Mouse (Mus musculus): Measurements from ENCODE around the gene Fam78a.

The Fam78a gene

DNA sequence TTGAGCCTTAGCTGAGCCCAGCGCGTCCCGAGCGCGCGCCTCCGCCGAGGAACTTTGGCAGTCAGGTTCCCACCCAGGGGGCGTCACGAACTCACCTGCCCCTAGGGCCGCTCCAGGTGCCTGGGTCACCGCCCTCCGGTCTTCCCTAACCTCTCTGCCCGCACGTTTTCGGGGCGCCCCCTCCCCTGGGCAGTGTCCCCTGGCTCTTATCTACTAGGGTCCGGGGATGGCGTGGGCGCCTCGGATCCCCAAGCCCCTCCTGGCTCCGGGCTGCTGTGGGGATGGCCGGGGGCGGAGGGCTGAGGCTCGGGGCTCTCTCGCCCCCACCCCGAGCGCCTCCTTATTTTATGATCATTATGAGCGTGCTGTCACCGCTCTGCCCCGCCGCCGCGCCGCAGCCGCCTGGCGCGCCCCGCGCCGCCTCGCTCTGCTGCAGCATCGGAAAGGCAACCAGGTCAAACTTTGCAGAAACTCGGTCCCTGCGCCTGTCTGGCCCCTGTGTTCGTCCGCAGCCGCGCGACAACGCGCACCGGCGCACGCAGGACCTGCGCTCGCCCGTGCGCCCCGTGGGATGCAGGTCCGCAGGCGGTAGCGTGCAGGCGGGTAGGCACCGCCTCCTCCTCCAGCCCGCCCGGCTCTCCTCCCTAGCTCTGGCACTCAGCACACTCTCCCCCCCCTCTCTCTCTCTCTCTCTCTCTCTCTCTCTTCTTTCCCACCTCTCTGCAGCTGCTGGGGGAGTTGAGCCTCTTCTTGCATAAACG, at the start of gene Fam78a:
Fam78a (minus strand) TSS at position 747 of the 761 bp plus-strand sequence.
- DNase-seq (ENCODE audit: low spot score): no peak

DNA sequence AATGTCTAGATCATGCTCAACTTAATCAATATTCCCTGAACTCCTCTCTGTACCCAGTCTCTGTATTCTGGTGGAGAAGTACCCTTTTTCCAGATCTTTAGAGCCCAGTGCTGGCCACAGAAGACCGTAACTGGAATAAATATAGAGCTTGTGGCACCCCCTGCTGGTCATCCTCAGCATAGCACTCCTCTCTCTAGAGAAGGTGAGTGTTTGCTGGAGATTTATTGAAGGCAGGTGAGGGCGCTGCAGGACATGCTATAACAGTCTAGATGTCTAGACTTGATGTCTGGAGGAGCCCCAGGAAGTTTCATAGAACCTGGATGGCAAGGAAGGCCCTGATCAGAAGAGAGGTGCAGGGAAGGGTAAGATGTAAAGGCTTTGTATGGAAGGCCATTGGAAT, 49.4 kb upstream of the Fam78a start:
- DNase-seq (ENCODE audit: low spot score): peak; percentile 51

DNA sequence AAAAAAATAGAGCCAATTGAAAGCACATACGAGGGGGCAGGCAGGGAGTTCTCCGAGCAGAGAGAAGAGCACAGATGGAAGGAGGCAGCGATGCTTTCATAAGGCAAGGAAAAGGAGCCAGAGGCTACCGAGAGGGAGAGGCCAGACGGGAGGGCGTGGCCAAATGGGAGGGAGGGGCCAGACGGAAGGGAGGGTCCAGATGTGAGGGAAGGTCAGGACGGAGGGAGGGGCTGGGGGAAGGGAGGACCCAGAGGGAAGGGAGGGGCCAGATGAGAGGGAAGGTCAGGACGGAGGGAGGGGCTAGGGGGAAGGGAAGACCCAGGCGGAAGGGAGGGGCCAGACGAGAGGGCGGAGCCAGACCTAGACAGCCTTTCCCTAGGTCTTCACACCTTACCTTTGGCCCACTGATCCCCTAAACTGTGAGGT, 47.9 kb upstream of the Fam78a start:
- DNase-seq (ENCODE audit: low spot score): no peak

DNA sequence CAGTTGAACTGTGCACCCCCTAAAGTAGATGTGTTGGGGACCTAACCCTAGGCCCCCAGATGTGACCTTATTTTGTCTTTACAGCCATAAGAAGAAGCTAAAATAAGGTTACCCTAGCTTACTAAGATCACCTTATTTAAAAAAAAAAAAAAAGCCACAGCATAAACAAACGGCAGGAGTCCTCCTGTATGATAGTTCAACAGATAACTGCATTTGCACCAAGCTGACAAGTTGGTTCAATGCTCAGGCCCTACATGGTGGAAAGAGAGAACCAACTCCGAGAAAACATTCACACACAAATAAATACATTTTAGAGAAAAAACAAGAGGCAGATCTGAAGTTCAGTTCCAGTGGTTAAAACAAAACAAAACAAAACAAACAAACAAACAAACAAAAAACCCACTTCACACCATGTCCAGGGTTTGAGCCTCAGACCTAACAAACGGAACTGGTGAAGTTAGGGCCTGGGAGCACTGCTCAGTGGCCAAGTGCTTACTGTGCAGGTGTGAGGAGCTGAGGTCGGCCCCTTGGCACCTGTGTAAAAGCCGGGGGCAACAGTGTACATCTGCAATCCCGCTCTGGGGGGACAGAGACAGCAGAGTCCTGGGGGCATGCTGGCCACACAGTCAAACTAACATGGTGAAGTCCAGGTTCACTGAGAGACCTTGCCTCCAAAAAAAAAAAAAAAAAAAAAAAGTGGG, 47.4 kb upstream of the Fam78a start:
- no peak for DNase-seq (ENCODE audit: low spot score)

DNA sequence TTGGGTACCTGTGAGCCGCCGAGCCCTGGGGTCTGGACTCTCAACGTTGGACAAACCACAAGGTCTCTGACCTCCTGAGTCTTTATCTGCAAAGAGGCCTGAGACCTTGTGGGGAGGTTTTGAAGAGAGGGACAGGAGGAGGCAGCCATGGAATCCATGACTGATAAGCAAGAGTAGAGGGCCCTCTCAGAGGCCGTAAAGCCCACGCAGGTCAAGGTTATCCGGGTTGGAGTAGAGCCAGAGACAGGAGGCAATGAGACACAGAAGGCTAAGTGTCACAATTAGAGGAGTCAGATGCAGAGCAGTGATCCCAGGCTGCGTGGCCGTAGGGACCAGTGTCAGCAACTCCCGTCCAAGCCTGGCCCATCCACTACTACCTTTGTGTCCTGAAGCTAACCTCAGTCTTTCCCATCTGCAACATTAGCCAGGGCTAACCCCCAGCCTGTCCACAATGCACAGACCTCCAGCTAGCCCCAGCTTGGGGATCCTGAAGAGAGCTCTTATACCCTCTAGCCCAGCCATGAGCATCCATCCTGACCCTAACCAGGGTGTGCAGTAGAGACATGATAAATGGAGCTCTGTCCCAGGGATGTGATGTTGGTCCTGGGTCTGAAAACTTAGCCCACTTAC, 46.7 kb upstream of the Fam78a start:
- DNase-seq (ENCODE audit: low spot score): no peak

DNA sequence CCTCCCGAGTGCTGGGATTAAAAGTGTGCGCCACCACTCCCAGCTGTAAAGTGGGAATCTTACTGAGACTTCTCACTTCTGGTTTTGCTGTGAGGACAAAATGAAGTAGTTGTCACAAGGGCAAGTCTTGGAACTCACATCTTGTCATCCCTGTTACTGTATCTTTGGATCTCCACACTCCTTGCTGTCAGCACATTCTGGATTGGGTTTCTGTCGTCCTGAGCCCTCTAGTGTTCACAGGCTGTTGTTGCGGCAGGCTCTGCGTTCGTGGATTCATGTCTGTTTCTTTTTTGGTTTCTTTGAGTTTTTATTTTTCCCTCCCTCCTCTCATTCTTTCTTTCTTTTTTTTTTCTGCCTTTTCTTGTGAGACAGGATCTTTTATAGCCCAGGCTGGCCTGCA, 45.8 kb upstream of the Fam78a start:
- no peak for DNase-seq (ENCODE audit: low spot score)

DNA sequence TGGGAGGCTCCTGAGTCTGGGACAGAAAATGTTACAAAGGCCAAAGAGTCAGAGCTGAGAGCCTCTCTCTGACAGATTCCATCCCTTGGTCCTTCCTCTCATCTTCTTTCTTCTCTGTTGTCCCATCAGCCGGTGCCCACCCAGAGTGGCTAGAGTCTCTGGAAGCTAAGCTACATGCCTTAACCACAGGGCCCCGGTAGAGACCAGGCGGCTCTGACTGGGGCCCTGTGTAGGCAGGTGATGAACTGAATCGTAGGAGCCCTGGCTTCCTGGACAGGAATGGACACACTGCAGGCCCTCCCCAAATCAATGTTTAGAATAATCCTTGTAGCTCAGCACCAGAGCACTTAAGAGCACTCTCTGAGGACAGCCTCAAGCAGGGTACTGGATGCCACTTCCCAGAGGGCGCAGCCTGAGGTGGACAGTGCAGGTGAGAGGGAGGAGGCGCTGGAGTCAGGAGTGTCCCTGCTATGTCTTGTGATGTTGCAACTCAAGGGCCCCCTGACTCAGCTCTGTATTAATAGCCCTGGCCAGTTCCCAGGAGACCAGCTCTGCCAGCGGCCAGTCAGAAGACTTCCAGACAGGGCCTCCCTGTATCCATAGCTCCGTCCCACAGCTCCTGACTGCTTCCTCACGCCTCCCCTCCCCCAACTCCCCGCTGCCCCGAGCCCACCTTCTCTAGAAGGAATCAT, 44.9 kb upstream of the Fam78a start:
- DNase-seq (ENCODE audit: low spot score): no peak

DNA sequence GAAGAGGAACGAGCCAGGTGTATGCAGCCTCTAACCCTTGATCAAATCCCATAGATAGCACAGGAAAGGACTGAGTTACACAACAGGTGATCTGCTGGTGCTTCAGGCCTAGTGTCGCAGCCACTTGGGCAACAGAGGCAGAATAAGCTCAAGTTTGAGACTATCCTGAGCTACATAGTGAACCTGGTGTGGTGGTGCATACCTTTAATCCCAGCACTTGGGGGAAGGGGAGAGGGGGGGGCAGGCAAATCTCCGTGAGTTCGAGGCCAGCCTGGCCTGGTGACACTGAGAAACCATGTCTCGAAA, 43.8 kb upstream of the Fam78a start:
- DNase-seq (ENCODE audit: low spot score): no peak

DNA sequence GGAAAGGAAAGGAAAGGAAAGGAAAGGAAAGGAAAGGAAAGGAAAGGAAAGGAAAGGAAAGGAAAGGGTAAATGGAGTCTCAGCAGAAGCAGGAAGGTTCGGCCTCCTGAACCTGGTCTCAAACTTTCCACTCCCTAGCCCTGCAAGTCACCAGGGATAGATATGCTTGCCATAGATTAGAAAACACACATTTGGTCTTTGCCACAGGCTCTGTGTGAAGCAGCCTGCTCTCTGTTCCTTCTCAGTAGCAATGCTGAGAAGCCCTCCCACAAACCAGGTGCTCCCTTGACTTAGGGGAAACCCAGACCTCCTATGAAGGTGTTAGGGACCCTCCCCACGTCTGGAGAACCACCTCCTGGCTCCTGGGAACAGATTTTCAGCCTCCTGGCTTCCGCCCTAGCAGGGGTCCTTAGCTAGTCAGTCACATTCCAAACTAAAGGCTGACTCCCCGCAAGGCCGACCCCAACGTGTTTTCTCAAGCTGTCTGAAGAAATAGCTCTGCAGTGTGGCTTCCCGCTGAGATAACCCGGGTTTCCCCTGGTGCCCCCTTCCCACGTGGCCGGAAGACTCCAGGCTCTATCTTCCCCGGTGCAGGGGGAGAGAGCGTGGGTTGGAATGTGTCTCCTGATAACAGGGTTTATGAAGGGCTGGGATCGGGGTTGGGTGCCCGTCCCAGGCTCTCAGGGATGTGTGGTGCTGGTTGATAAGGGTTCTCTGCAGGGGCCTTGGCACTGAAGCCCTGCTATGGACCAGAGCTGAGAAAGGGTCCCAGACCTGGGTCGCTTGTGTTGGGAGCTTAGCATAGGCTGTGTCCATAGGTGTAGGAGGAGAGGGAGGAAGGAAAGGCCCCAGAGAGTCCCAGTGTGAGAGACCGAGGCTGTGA, 43.2 kb upstream of the Fam78a start:
- no peak for DNase-seq (ENCODE audit: low spot score)

DNA sequence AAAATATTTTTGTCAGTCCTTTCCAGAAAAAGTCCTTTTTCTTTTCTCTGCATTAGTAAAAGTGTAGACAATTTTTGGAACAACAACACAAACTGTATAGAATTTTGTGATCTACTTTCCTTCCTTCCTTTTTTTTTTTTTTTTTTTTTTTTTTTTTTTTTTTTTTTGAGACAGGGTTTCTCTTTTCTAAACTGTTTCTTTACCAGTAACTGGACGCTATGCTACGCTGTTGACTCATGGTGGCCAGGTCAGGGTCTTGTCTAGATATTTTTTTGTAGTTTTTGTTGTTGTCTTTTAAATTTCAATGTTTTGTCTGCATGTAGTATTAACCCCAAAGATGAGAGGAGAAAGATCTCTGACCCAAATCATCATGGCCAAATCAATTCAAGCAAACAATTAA, 37.1 kb upstream of the Fam78a start:
- no peak for DNase-seq (ENCODE audit: low spot score)

DNA sequence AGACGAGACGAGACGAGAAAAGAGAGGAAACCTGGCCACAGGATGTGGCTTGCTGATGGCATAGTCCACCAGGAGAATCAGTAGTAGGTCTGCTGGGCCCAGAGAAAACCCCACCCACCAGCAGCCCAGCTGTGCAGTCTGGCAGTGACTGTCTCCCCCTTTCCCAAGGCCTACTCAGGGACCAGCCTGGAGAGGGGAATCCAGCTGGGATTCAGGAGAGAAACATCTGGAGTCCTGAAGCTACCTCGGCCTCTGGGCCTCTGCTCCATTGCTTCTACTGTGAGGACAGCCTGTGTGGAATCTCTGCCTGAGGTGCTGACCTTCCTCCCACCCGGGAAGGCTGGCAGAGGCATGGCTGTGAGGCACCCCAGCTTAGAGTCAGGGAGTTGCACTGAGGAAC, 36.5 kb upstream of the Fam78a start:
- DNase-seq (ENCODE audit: low spot score): no peak

DNA sequence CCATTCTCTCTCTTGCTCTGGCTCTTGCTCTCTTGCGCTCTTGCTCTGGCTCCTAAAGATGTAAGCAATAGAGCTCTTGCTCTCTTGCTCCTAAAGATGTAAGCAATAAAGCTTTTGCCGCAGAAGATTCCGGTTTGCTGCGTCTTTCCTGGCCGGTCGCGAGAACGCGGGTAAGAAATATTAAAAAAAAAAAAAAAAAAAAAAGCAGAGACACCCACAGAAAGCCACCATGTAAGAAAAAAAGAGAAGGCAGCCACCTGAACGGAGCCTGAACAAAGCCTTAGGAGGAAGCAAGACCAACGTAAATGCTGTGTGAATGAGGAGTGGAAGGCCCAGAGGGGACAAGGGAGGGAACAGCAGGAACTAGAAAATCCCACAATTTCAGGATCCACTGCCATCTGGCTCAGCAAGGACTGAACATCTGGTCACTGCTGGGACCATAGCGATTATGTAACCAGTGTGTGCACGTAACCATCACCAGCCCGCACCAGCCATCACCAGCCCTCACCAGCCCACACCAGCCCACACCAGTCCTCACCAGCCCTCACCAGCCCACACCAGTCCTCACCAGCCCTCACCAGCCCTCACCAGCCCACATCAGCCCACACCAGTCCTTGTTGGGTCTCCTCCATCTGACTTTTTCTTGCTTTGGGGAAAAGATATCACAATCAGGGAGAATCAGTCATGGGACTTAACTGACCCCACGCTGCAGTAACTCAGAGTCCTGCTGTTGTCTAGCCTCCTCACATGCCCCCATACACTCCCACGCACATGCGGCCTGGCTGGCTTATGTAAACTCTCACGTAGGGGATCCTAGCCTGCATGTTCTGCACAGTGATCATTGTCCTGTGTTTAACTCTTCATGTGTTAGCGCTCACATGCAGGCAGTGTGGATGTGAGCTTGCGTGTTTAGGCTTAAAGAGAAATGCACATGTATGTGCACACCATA, 35.4 kb upstream of the Fam78a start:
- DNase-seq (ENCODE audit: low spot score): no peak

DNA sequence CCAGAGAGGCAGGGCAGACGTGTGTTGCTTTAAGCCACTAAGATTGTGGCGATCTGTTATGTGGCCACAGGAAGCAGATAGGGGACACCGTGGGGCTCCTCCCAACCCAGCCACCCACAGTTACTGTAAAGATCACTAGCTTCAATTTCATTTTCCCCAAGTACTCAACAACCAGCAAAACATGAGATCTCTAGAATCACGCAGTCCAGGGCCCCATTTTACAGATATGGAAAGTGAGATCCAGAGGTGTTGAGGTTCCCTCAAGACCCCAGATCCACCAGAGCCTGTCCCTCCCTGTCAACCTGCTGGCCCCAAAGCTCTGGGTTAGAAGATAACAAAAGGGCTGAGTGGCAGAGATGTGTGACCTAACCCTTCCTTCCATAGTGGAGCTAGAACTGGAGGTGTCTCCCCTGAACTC, 31.2 kb upstream of the Fam78a start:
- no peak for DNase-seq (ENCODE audit: low spot score)

DNA sequence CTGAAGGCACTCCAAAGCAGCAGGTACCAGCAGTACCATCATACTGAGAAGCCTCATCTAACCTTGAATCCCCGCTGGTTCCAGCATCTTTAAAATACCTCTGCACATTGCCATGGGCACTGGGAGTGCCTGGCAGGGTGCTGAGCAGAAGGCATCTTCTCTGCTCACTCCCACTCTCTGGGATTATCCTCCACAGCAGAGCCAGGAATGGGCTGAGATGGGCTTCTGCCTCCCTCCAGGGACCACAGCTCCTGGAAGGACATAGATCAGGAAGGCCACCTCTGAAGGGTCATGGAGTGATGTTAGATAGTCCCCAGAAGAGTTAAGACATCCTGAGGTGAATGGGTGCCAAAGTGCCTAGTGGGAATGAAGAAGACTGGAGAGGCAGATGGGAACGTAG, 27.9 kb upstream of the Fam78a start:
- DNase-seq (ENCODE audit: low spot score): no peak

DNA sequence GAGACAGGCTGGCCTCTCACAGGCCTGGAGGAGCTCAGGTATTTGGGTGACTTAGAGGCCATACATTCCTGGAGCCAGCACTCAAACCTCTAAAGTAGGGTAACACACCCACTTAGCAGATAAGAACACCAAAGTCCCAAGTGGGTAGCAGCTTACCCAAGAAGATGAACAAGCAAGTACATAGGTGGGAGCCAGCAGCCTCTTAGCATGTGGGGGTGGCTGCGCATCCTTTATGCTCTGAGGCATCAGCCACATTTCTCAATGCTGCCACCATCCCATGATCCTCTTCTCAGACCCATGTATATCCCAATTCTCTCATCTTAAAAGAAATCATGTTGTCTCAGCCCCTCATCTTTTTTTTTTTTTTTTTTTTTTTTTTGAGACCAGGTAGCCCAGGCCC, 26.6 kb upstream of the Fam78a start:
- DNase-seq (ENCODE audit: low spot score): no peak

DNA sequence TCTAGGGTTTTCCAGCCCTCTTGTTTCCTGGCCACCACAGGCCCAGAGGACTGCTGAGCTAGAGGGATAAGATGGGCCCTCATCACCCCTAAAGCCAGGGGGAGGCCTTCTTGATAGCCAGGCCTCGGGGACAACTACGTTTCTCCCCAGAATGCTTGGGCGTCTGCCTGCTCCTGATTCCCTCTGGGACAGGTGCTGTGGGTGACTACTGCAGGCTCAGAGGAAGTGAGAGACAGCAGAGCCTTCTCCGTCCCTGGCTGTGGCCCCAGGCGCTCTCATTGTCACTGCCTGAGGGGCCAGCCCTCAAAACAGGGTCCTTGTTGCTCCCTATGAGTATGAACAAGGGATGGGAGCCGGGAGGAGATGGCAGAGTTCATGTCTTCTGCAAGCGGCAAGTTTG, 21.3 kb upstream of the Fam78a start:
- no peak for DNase-seq (ENCODE audit: low spot score)

DNA sequence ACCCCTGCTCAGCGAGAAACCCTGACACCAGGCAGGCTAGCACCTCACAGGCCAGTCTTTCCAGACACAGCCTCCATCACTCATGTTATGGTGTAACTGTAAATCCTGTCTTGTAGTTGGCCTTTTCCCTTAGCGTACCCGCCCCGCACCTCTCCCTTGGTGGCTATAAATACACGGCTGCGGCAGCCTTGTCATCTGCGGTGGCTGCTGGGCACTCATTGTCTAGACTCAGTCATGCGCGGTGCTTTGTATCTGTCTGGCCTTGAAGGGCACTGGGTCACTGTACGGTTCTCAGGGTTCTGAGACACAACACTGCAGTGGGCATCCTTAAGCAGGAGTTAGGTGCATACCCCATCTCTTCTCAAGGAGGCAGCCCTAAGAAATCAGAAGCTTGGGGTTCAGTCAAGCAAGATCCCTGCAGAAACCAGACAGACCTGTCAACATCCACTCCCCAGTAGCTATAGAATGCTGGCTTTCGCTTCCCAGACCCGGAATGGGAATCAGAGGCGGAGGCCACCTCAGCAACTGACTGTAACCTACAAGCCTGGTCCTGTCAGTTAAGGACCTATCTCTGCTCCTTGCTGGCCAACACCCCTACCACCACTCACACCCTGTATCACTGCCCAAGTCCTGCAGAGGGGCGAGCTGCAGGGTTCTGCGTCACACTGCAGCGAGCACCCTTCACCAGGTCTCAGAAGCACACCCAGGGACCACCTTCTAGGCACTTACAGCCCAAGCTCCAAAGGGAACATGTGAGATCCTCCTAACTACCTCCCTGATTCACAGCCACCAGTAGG, 20.7 kb upstream of the Fam78a start:
- DNase-seq (ENCODE audit: low spot score): no peak

DNA sequence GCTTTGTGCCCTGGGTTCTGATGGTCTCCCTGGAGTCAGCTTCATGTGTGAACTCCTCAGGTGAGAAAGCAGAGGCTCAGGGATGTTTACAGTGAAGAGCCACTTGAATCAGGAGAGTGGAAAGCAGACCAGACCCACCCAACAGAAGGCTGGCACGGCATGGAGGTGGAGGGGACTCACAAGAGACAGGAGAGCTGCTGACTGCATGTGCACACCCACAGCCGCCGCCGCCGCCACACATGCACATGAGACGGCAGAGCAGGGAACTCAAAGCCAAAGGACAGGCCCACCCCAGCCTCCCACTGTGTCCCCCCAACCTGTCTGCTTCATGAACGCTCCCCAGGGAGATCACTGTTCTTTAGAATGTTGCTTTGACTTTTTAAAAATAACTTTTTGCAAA, 19.5 kb upstream of the Fam78a start:
- no peak for DNase-seq (ENCODE audit: low spot score)

DNA sequence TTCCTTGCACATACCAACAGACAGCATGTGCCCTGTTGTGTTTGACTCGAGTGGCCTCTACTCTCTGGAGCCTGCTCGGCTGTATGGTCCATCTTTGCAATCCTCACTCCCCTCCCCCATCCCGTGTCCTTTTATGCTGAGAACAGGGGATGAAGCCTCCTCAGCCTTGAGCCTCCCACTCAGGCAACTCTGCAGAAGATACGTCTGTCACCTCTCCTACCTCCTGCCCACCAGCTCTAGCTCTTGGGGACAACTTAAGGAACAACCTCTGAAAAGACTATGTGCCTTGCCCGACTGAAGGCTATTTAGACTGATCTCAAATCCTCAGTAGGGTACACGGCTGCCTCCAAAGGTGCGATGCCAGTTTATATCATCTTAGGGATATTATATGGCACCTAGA, 18.9 kb upstream of the Fam78a start:
- DNase-seq (ENCODE audit: low spot score): no peak

DNA sequence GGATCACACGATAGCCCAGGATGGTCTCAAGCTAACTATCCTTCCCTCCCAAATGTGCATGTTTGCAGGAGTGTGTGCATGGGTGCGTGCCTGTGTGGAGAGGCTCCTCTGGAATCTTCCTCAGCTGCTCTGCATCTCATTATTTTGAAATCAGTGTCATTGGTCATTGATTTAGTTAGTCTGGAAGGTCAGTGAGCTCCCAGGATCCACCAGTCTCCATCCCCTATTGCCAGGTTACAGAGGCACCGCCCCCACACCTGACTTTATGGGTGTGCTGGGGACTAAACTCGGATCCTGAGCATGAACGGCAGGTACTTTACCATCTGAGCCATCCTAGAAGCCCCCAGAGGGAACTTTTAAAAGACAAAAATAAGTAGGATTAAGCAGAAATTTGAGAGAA, 18.3 kb upstream of the Fam78a start:
- no peak for DNase-seq (ENCODE audit: low spot score)

Measured in urinary bladder, postnatal 10 days (tissue).